Mouse (Mus musculus): ENCODE measurements at regions not wholly inside any gene's neighbourhood (a gene's known extent, or its start where the extent isn't known, plus 50 kb on each side); places are given as distances from the start of the nearest gene placed in this dataset.
"Not testable (repeated sequence)": the region's sequence is repeated elsewhere in the genome, so short reads cannot be mapped to it uniquely, and the experiment has no call there.

GRCm38 (mm10) chr16:50783784-50784650 is 193.1 kb upstream of the Ccdc54 start:
- H3K4me1 ChIP-seq (ENCODE audit: control insufficient read depth, insufficient read depth, low read length) = peaks cover 8% of the 10 kb centered on the region
- no peak overlapping the region; the same call in 1 of the 2 replicates for H3K27ac ChIP-seq (replicated peaks; ENCODE audit: low read depth, low read length)
- H3K9me3 ChIP-seq (ENCODE audit: control insufficient read depth, low read length) = no peaks in the 10 kb centered on the region
- H3K4me2 ChIP-seq (ENCODE audit: low read depth, low read length) = no peak overlapping the region
- H3K4me3 ChIP-seq (ENCODE audit: low read depth, low read length) = no peak overlapping the region
- ATAC-seq (ENCODE audit: low read depth) (peak; percentile 83), DNase-seq (ENCODE audit: low spot score) (peak; percentile 84)
- WGBS = 43% methylated on average over 20 of the region's 20 CpGs
- H3K27me3 ChIP-seq (replicated peaks; ENCODE audit: control insufficient read depth, insufficient read depth, low read length) = no peaks in the 10 kb centered on the region
- H3K36me3 ChIP-seq (ENCODE audit: control insufficient read depth, insufficient read depth, low read length) = no peaks in the 10 kb centered on the region
- no peak overlapping the region for H3K9ac ChIP-seq (ENCODE audit: low read depth, low read length)

- no peak overlapping the region for H3K4me2 ChIP-seq (ENCODE audit: low read depth, low read length)
- ATAC-seq (ENCODE audit: low read depth) (no peak), DNase-seq (ENCODE audit: low spot score) (no peak)
- no peak overlapping the region for H3K27ac ChIP-seq (replicated peaks; ENCODE audit: low read depth, low read length)
- H3K27me3 ChIP-seq (replicated peaks; ENCODE audit: control insufficient read depth, insufficient read depth, low read length) = no peaks in the 10 kb centered on the region
- no peak overlapping the region for H3K9ac ChIP-seq (ENCODE audit: low read depth, low read length)
- H3K36me3 ChIP-seq (ENCODE audit: control insufficient read depth, insufficient read depth, low read length) = no peaks in the 10 kb centered on the region
- peaks cover 8% of the 10 kb centered on the region for H3K4me1 ChIP-seq (ENCODE audit: control insufficient read depth, insufficient read depth, low read length)
- H3K9me3 ChIP-seq (ENCODE audit: control insufficient read depth, low read length) = no peaks in the 10 kb centered on the region
- H3K4me3 ChIP-seq (ENCODE audit: low read depth, low read length) = no peak overlapping the region
- 42% methylated on average over 6 of the region's 6 CpGs for WGBS
Measured at GRCm38 (mm10) chr16:50783240-50783639, 192.3 kb upstream of the Ccdc54 start.

- Histone ChIP-seq H3K9me3 (ENCODE audit: control insufficient read depth, low read length) (no peaks in the 10 kb centered on the region), H3K36me3 (ENCODE audit: control insufficient read depth, insufficient read depth, low read length) (no peaks in the 10 kb centered on the region), H3K27me3 (replicated peaks; ENCODE audit: control insufficient read depth, insufficient read depth, low read length) (no peaks in the 10 kb centered on the region), H3K4me2 (ENCODE audit: low read depth, low read length) (no peak overlapping the region), H3K9ac (ENCODE audit: low read depth, low read length) (no peak overlapping the region), H3K4me1 (ENCODE audit: control insufficient read depth, insufficient read depth, low read length) (peaks cover 4% of the 10 kb centered on the region), H3K4me3 (ENCODE audit: low read depth, low read length) (no peak overlapping the region), H3K27ac (replicated peaks; ENCODE audit: low read depth, low read length) (no peak overlapping the region)
- DNase-seq (ENCODE audit: low spot score) (peak; percentile 62), ATAC-seq (ENCODE audit: low read depth) (peak; percentile 67; the same call in 1 of the 2 replicates)
- WGBS = 25% methylated on average over 6 of the region's 6 CpGs
Measured at GRCm38 (mm10) chr16:50779030-50779784, 188.3 kb upstream of the Ccdc54 start.

GRCm38 (mm10) chr16:50774699-50775098 is 183.7 kb upstream of the Ccdc54 start:
- not testable (repeated sequence) for H3K9me3 ChIP-seq (ENCODE audit: control insufficient read depth, low read length); H3K36me3 ChIP-seq (ENCODE audit: control insufficient read depth, insufficient read depth, low read length); H3K4me2 ChIP-seq (ENCODE audit: low read depth, low read length); H3K27me3 ChIP-seq (replicated peaks; ENCODE audit: control insufficient read depth, insufficient read depth, low read length); H3K4me3 ChIP-seq (ENCODE audit: low read depth, low read length); H3K27ac ChIP-seq (replicated peaks; ENCODE audit: low read depth, low read length); H3K4me1 ChIP-seq (ENCODE audit: control insufficient read depth, insufficient read depth, low read length); H3K9ac ChIP-seq (ENCODE audit: low read depth, low read length); ATAC-seq (ENCODE audit: low read depth); DNase-seq (ENCODE audit: low spot score)
- 94% methylated on average over 12 of the region's 12 CpGs for WGBS

- Histone ChIP-seq H3K4me1 (ENCODE audit: control insufficient read depth, insufficient read depth, low read length) (peaks cover 4% of the 10 kb centered on the region; the same call in 1 of the 2 replicates), H3K27ac (replicated peaks; ENCODE audit: low read depth, low read length) (no peak overlapping the region), H3K27me3 (replicated peaks; ENCODE audit: control insufficient read depth, insufficient read depth, low read length) (no peaks in the 10 kb centered on the region), H3K9ac (ENCODE audit: low read depth, low read length) (no peak overlapping the region), H3K9me3 (ENCODE audit: control insufficient read depth, low read length) (no peaks in the 10 kb centered on the region), H3K4me2 (ENCODE audit: low read depth, low read length) (no peak overlapping the region), H3K4me3 (ENCODE audit: low read depth, low read length) (no peak overlapping the region), H3K36me3 (ENCODE audit: control insufficient read depth, insufficient read depth, low read length) (no peaks in the 10 kb centered on the region)
- DNase-seq (ENCODE audit: low spot score) (peak; percentile 90), ATAC-seq (ENCODE audit: low read depth) (peak; percentile 41)
- 65% methylated on average over 11 of the region's 11 CpGs for WGBS
Measured at GRCm38 (mm10) chr16:50766055-50766770, 175.3 kb upstream of the Ccdc54 start.

- DNase-seq (ENCODE audit: low spot score) (peak; percentile 62), ATAC-seq (ENCODE audit: low read depth) (no peak; the same call in 1 of the 2 replicates)
- H3K4me2 ChIP-seq (ENCODE audit: low read depth, low read length) = no peak overlapping the region
- no peak overlapping the region for H3K27ac ChIP-seq (replicated peaks; ENCODE audit: low read depth, low read length)
- WGBS = 45% methylated on average over 3 of the region's 3 CpGs
- H3K9me3 ChIP-seq (ENCODE audit: control insufficient read depth, low read length) = no peaks in the 10 kb centered on the region
- no peak overlapping the region for H3K9ac ChIP-seq (ENCODE audit: low read depth, low read length)
- H3K4me1 ChIP-seq (ENCODE audit: control insufficient read depth, insufficient read depth, low read length) = peaks cover 4% of the 10 kb centered on the region; the same call in 1 of the 2 replicates
- no peaks in the 10 kb centered on the region for H3K27me3 ChIP-seq (replicated peaks; ENCODE audit: control insufficient read depth, insufficient read depth, low read length)
- H3K4me3 ChIP-seq (ENCODE audit: low read depth, low read length) = no peak overlapping the region
- H3K36me3 ChIP-seq (ENCODE audit: control insufficient read depth, insufficient read depth, low read length) = no peaks in the 10 kb centered on the region
Measured at GRCm38 (mm10) chr16:50762096-50762495, 171.1 kb upstream of the Ccdc54 start.

- no peaks in the 10 kb centered on the region for H3K9me3 ChIP-seq (ENCODE audit: control insufficient read depth, low read length)
- H3K4me2 ChIP-seq (ENCODE audit: low read depth, low read length) = no peak overlapping the region
- H3K27ac ChIP-seq (replicated peaks; ENCODE audit: low read depth, low read length) = no peak overlapping the region
- H3K9ac ChIP-seq (ENCODE audit: low read depth, low read length) = no peak overlapping the region
- H3K4me3 ChIP-seq (ENCODE audit: low read depth, low read length) = no peak overlapping the region
- no peaks in the 10 kb centered on the region for H3K27me3 ChIP-seq (replicated peaks; ENCODE audit: control insufficient read depth, insufficient read depth, low read length)
- ATAC-seq (ENCODE audit: low read depth) (no peak), DNase-seq (ENCODE audit: low spot score) (no peak)
- H3K4me1 ChIP-seq (ENCODE audit: control insufficient read depth, insufficient read depth, low read length) = peaks cover 4% of the 10 kb centered on the region; the same call in 1 of the 2 replicates
- H3K36me3 ChIP-seq (ENCODE audit: control insufficient read depth, insufficient read depth, low read length) = no peaks in the 10 kb centered on the region
- WGBS = 89% methylated on average over 5 of the region's 5 CpGs
Measured at GRCm38 (mm10) chr16:50759979-50760378, 169.0 kb upstream of the Ccdc54 start.

- no peaks in the 10 kb centered on the region for H3K9me3 ChIP-seq (ENCODE audit: control insufficient read depth, low read length)
- ATAC-seq (ENCODE audit: low read depth) (no peak), DNase-seq (ENCODE audit: low spot score) (peak; percentile 17)
- no peaks in the 10 kb centered on the region for H3K27me3 ChIP-seq (replicated peaks; ENCODE audit: control insufficient read depth, insufficient read depth, low read length)
- H3K4me1 ChIP-seq (ENCODE audit: control insufficient read depth, insufficient read depth, low read length) = peaks cover 13% of the 10 kb centered on the region; the same call in 1 of the 2 replicates
- H3K4me3 ChIP-seq (ENCODE audit: low read depth, low read length) = no peak overlapping the region
- H3K36me3 ChIP-seq (ENCODE audit: control insufficient read depth, insufficient read depth, low read length) = no peaks in the 10 kb centered on the region
- H3K9ac ChIP-seq (ENCODE audit: low read depth, low read length) = no peak overlapping the region
- no peak overlapping the region for H3K27ac ChIP-seq (replicated peaks; ENCODE audit: low read depth, low read length)
- H3K4me2 ChIP-seq (ENCODE audit: low read depth, low read length) = no peak overlapping the region
- 43% methylated on average over 4 of the region's 4 CpGs for WGBS
Measured at GRCm38 (mm10) chr16:50756696-50757095, 165.7 kb upstream of the Ccdc54 start.
